Mouse (Mus musculus) stomach, embryonic 14.5 days (tissue): Measurements from ENCODE around the gene Tomm34. TPM values are rescaled to one million over a fixed set of nuclear protein-coding genes. Genes with fewer than 3 reads are reported as not detected.

Experiments used
- ATAC-seq: fragments of 200-750 bp; cut with Nextera tagmentation; 2 replicates; pipeline ENCODE4 v1.8.0; 2017; ENCODE audit warnings: low read depth, moderate TSS enrichment; ENCODE audit not compliant: insufficient number of reproducible peaks, insufficient read depth, low FRiP score
- H3K27ac ChIP-seq: fragments of 300-500 bp; sonication (generic); 2 replicates; pipeline ENCODE4 v1.5.1; 2014; ENCODE audit warnings: mild to moderate bottlenecking, low read length, moderate library complexity, mixed read lengths
- H3K27me3 ChIP-seq: fragments of 300-500 bp; sonication (generic); 2 replicates; pipeline ENCODE4 v1.6.1; 2014; ENCODE audit warnings: low read length, control low read depth, mixed read lengths; ENCODE audit not compliant: control insufficient read depth, insufficient read depth
- H3K36me3 ChIP-seq: fragments of 300-500 bp; sonication (generic); 2 replicates; pipeline ENCODE4 v1.6.1; 2014; ENCODE audit warnings: mild to moderate bottlenecking, control low read depth, low read length, moderate library complexity, mixed read lengths; ENCODE audit not compliant: control insufficient read depth, insufficient read depth
- H3K4me1 ChIP-seq: fragments of 300-500 bp; sonication (generic); 2 replicates; pipeline ENCODE4 v1.6.1; 2014; ENCODE audit warnings: low read length, control low read depth, mixed read lengths; ENCODE audit not compliant: control insufficient read depth, insufficient read depth
- H3K4me2 ChIP-seq: fragments of 300-500 bp; sonication (generic); replicated peaks from 2 replicates; pipeline ENCODE4 v1.6.1; 2014; ENCODE audit warnings: low read depth, low read length, control low read depth
- H3K4me3 ChIP-seq: fragments of 300-500 bp; sonication (generic); 2 replicates; pipeline ENCODE4 v1.5.1; 2014; ENCODE audit warnings: low read depth, low read length, control low read depth
- H3K9ac ChIP-seq: fragments of 300-500 bp; sonication (generic); replicated peaks from 2 replicates; pipeline ENCODE4 v1.6.1; 2014; ENCODE audit warnings: low read depth, mild to moderate bottlenecking, control low read depth, low read length, moderate library complexity, mixed read lengths
- H3K9me3 ChIP-seq: fragments of 300-500 bp; sonication (generic); 2 replicates; pipeline ENCODE4 v1.6.1; 2016; ENCODE audit warnings: low read depth, low read length, control low read depth; ENCODE audit not compliant: control insufficient read depth
- WGBS: fragments of 180-500 bp; shearing (Covaris S2); extraction: QIAGEN DNeasy Blood & Tissue Kit; methylation state at CpG from one replicate; pipeline ENCODE4 v1.1.7; 2014; 5-methylcytosine and 5-hydroxymethylcytosine counted together
- polyA plus RNA-seq: library from polyadenylated mRNA; unstranded; fragments of >200 nt; fragmentation: Nextera tagmentation; extraction: Ambion mirVana; gene quantifications from 2 replicates; pipeline ENCODE4 v1.2.1, GENCODE M21; 2014

Tomm34 gene
- polyA plus RNA-seq, 1 experiment from 2014 or later = 67.7 TPM

DNA sequence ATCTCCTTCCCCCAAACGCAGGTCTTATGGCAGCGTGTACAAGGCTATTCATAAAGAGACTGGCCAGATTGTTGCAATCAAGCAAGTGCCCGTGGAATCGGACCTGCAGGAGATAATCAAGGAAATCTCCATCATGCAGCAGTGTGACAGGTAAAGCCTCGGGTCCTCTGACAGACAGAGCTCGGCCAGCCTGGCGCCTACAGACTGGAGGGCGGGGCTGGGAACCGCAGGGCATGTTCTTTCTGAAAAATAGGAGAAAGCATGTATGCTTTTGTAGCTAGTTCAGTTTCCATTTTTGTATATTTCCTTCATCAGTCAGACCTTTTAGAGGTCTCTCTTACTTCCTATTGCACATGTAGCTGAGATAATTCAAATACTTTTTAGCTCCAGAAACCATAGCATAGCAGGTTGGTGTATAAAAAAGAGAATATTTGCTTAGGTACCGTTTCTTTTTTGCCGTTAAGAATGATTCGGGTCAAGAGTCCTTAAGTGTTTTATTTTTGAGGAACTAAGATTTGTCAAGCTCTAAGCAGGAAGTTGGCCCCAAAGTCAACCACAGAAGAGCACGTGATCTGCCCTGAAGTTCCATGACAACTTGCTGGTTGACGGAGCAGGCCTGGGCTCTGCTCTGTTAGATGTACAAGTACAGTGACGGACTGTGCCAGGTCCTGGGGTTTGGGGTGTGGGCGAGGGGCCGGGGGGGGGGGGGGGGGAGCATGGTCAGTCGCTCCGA is 12.8 kb upstream of the Tomm34 start:
- Histone ChIP-seq H3K4me1 (no peaks in the 10 kb centered on the region), H3K9ac (no peak overlapping the region), H3K9me3 (no peaks in the 10 kb centered on the region), H3K27me3 (no peaks in the 10 kb centered on the region), H3K36me3 (peaks cover 46% of the 10 kb centered on the region), H3K27ac (no peak overlapping the region), H3K4me3 (no peak overlapping the region), H3K4me2 (no peak overlapping the region)
- 81% methylated on average over 19 of the region's 19 CpGs for WGBS
- ATAC-seq = no peak

DNA sequence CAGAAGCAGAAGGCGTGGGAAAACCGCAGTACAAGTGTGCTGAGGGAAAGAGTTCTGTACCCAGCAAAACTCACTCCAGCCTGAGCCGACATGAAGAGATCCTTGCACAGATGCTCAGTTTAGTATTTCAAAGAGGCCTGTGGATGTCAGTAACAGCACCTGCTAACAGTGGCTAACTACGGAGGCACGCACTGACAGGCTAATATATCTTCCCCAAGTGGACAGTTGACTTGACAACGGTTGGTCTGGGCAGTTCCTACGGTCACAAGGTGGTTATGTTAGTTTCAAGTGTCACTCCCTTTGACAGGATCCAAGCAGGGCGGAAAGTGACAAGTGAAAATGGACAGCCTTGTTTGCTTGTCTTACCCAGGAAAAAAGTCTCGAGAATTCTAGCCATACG is 11.2 kb upstream of the Tomm34 start:
- H3K9ac ChIP-seq = no peak overlapping the region
- WGBS = 76% methylated on average over 10 of the region's 10 CpGs
- no peak overlapping the region for H3K4me2 ChIP-seq
- no peaks in the 10 kb centered on the region for H3K4me1 ChIP-seq
- H3K4me3 ChIP-seq = no peak overlapping the region
- no peak overlapping the region for H3K27ac ChIP-seq
- ATAC-seq = no peak
- no peaks in the 10 kb centered on the region for H3K27me3 ChIP-seq
- peaks cover 41% of the 10 kb centered on the region for H3K36me3 ChIP-seq
- no peaks in the 10 kb centered on the region for H3K9me3 ChIP-seq

DNA sequence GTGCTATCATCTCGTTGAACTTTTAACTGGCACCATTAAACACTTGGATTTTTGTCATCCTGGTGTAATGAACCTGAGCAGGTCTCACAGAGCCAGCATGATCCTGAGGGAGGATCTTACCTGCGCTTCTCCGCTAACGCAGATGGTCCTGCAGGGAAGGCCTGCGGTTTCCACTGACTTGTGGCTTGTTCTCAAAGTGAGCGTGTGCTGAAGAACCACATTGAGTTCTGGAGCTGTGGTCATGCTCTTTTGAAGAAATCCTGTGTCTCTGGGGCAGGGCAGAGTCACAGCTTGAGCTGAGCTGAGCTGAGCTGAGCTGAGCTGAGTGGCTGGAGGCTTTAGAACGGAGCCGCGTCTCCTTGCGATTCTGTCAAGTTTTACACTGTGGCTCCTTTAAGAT is 10.6 kb upstream of the Tomm34 start:
- H3K4me1 ChIP-seq = no peaks in the 10 kb centered on the region
- H3K27ac ChIP-seq = no peak overlapping the region
- no peak overlapping the region for H3K9ac ChIP-seq
- H3K27me3 ChIP-seq = no peaks in the 10 kb centered on the region
- H3K36me3 ChIP-seq = peaks cover 36% of the 10 kb centered on the region
- H3K4me2 ChIP-seq = no peak overlapping the region
- no peak overlapping the region for H3K4me3 ChIP-seq
- no peaks in the 10 kb centered on the region for H3K9me3 ChIP-seq
- ATAC-seq = no peak
- 96% methylated on average over 10 of the region's 10 CpGs for WGBS

DNA sequence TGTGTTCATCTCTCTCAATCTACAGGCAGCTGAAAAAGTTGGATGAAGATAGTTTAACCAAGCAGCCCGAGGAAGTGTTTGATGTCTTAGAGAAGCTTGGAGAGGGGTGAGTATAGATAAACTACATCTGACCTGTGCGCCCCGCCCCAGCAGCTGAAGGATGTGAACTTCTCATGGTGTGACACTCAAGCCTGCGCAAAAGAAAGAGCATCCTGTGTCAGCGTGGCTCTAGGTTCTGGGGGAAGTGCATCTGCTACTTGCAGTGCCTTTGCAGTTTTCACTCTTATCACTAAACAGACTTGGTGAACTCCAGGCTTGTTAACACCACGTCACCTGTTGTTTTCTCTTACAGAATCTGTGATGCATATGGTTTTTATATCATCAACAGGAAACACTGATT is 8.5 kb upstream of the Tomm34 start:
- no peak overlapping the region for H3K4me3 ChIP-seq
- no peaks in the 10 kb centered on the region for H3K9me3 ChIP-seq
- 87% methylated on average over 6 of the region's 6 CpGs for WGBS
- H3K4me1 ChIP-seq = peaks cover 10% of the 10 kb centered on the region
- ATAC-seq = no peak
- no peak overlapping the region for H3K27ac ChIP-seq
- H3K27me3 ChIP-seq = no peaks in the 10 kb centered on the region
- no peak overlapping the region for H3K4me2 ChIP-seq
- peaks cover 30% of the 10 kb centered on the region for H3K36me3 ChIP-seq
- no peak overlapping the region for H3K9ac ChIP-seq

DNA sequence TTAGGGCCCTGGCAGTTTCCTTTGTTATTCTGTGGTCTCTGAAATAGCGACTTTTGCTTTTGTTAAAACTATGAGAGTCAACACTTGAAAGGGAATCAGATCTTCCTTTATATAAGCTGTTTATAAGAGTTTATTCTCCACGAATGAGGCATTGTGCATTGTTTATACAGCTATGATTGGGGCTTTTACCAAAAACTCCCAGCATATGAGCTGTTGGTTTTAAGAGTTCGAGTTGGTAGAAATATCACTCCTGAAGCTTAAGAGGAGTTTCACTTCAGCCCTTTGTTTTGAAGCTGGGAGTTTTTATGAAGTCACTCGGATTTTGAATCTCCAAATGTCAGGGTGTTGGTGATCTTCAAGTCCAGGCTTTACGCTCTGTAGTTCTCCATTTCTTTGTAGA is 6.9 kb upstream of the Tomm34 start:
- H3K9ac ChIP-seq = no peak overlapping the region
- H3K4me3 ChIP-seq = no peak overlapping the region
- peaks cover 23% of the 10 kb centered on the region for H3K36me3 ChIP-seq
- ATAC-seq = no peak
- peaks cover 10% of the 10 kb centered on the region for H3K4me1 ChIP-seq
- WGBS = 81% methylated on average over 5 of the region's 5 CpGs
- no peaks in the 10 kb centered on the region for H3K27me3 ChIP-seq
- H3K9me3 ChIP-seq = no peaks in the 10 kb centered on the region
- no peak overlapping the region for H3K27ac ChIP-seq
- H3K4me2 ChIP-seq = no peak overlapping the region

DNA sequence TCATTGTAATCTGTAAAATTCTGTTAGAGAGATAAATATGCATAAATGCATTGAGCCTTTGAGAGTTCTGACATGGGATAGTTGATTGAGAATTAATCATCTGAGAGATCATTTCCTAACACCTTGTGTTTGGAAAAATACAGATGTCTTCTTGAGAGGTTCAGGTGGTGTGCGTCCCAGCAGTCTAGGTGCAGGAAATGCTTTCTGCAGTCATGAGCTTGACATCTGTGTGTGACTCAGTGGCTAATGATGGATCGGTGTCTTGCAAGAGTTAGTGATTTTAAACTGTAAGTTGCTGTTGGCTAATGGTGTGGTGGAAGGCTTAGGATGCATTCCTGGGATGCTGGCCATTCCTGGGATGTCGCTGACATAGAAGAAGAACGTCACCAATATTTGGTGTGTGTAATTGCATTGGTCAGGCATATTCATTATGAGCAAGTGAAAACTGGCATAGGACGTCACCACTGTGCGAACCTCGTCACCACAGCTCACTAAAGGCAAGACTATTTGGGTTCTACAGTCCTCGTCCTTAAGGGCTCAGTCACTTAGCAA is 6.0 kb upstream of the Tomm34 start:
- no peak overlapping the region for H3K9ac ChIP-seq

DNA sequence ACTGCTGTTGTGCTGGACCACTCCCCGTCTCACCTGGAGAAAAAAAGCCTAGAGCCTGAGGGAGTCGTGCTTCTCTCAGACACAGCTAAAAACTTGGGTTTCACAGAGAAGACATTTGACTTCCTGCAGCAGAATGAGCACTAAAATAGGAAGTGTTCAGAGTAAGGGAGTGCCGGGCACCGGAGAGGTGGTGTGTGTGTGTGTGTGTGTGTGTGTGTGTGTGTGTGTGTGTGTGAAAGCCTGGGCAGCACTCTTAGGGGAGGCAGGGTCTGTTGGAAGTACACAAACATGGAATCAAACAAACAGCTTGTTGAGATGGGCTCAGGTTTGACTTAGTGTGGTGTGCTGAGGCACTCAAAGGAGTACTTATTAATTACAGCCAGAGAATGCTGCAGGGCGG is 4.1 kb upstream of the Tomm34 start:
- H3K36me3 ChIP-seq = 0 out of 2 replicates have a peak, but pooled peaks cover 3% of the 10 kb centered on the region
- no peaks in the 10 kb centered on the region for H3K9me3 ChIP-seq
- no peak overlapping the region for H3K27ac ChIP-seq
- H3K4me1 ChIP-seq = peaks cover 10% of the 10 kb centered on the region
- peak overlapping the region; percentile 49 for H3K4me3 ChIP-seq
- peak overlapping the region; percentile 94 for H3K4me2 ChIP-seq
- no peaks in the 10 kb centered on the region for H3K27me3 ChIP-seq
- 0 out of 2 replicates have a peak overlapping the region, but pooled peaks have one; percentile 71 for H3K9ac ChIP-seq
- no peak for ATAC-seq
- WGBS = 39% methylated on average over 5 of the region's 5 CpGs

More for the DNA sequence above, 6.0 kb upstream of the Tomm34 start:
- no peaks in the 10 kb centered on the region for H3K27me3 ChIP-seq
- WGBS = 83% methylated on average over 8 of the region's 8 CpGs
- peaks cover 19% of the 10 kb centered on the region for H3K36me3 ChIP-seq
- no peak overlapping the region for H3K4me2 ChIP-seq
- no peak for ATAC-seq
- no peaks in the 10 kb centered on the region for H3K9me3 ChIP-seq
- H3K27ac ChIP-seq = no peak overlapping the region
- H3K4me1 ChIP-seq = peaks cover 10% of the 10 kb centered on the region
- no peak overlapping the region for H3K4me3 ChIP-seq

DNA sequence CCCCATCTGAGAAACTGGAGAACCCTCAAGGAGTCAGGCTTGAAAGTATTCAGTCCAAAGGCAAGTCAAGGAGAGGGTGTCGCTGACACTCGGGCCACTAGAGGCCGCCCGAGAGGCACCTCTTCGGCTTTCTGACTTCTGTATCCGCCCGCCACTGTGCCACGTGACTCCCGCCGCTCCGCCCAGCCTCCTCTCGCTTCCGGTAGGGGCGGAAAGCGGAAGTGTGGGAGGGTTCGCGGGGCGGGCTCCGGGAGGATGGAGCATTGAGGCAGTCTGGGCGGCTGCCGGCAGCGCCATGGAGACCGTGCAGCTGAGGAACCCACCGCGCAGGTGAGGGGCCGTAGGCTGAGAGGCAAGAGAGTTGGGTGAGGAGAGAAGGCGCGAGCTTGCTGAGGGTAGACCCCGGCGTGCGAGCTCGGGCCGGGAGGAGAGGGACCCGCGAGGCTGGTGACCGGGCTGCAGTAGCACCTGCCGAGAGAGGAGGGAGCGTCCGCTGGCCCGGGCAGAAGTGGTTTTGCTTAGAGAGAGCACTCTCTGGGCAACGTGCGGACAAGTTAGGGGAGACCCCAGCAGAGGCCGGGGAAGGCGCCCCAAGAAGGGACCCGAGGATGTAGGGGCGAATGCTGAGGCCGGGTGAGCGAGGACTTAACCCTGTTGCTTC is 3.1 kb upstream of the Tomm34 start:
- ATAC-seq = peak; percentile 86
- Histone ChIP-seq H3K9ac (peak overlapping the region; percentile 71), H3K4me1 (peaks cover 15% of the 10 kb centered on the region), H3K36me3 (no peaks in the 10 kb centered on the region), H3K4me2 (peak overlapping the region; percentile 94), H3K27me3 (no peaks in the 10 kb centered on the region), H3K4me3 (peak overlapping the region; percentile 49), H3K9me3 (no peaks in the 10 kb centered on the region), H3K27ac (no peak overlapping the region; the same call in 1 of the 2 replicates)
- WGBS = under 1% methylated on average over 48 of the region's 48 CpGs
